Mouse (Mus musculus) frontal cortex, postnatal 14 days (tissue): ENCODE measurements around the gene Gdi2.

ENCODE experiments used
- DNase-seq, 2 experiments: peaks; one replicate each; pipeline ENCODE4 v3.0.0; 2022; ENCODE audit warnings: low spot score in 2 of 2

The Gdi2 gene

GRCm38 (mm10) chr13:3547410-3547809 is 9.5 kb downstream of the Gdi2 start:
- DNase-seq: no peak

- DNase-seq: no peak
These were observed 10.0 kb downstream of the Gdi2 start for GRCm38 (mm10) chr13:3547856-3548255.

GRCm38 (mm10) chr13:3563130-3563529 is 25.3 kb downstream of the Gdi2 start:
- no peak for DNase-seq

GRCm38 (mm10) chr13:3563953-3564352 is 26.1 kb downstream of the Gdi2 start:
- DNase-seq: no peak

GRCm38 (mm10) chr13:3590789-3591188 is 52.9 kb downstream of the Gdi2 start:
- no peak for DNase-seq

- no peak for DNase-seq
These were observed 56.4 kb downstream of the Gdi2 start for GRCm38 (mm10) chr13:3594311-3594710.

GRCm38 (mm10) chr13:3596232-3596631 is 58.4 kb downstream of the Gdi2 start:
- DNase-seq: no peak

GRCm38 (mm10) chr13:3609780-3610117 is 71.9 kb downstream of the Gdi2 start:
- DNase-seq: no peak

GRCm38 (mm10) chr13:3610118-3610794 is 72.4 kb downstream of the Gdi2 start:
- DNase-seq: peak; percentile 11 to 39

GRCm38 (mm10) chr13:3610795-3611438 is 73.1 kb downstream of the Gdi2 start, which contains the start of gene Fam208b:
Fam208b (minus strand) TSS chr13:3611108.
- DNase-seq: peak; percentile 98 to 99
